Mouse (Mus musculus) olfactory bulb, adult 2 months (tissue): ENCODE data around the gene Spn.

Experiments used
- CTCF ChIP-seq: fragments of 200-500 bp; IDR thresholded peaks from 2 replicates; pipeline ENCODE4 v1.5.1; 2012; ENCODE audit warnings: low read depth, mild to moderate bottlenecking, low read length, moderate library complexity; ENCODE audit not compliant: insufficient read depth
- POLR2A ChIP-seq: fragments of 200-500 bp; IDR thresholded peaks from 2 replicates; pipeline ENCODE4 v1.6.1; 2012; ENCODE audit warnings: mild to moderate bottlenecking, low read depth, low read length, moderate library complexity; ENCODE audit not compliant: insufficient read depth

- TF ChIP-seq CTCF = no peak
- no peak for TF ChIP-seq POLR2A
Observed at GRCm38 (mm10) chr7:127112921-127113597, 24.6 kb downstream of the Spn start.
